Mouse (Mus musculus): Measurements from ENCODE around the gene Thrb. TPM values are rescaled to one million over a fixed set of nuclear protein-coding genes. Genes with fewer than 3 reads are reported as not detected.
A peak's percentile ranks its signal among the peaks of the same experiment; 100 is the strongest.

Thrb gene
- polyA plus RNA-seq, 1 experiment from 2014 or later: 1.3 TPM

GRCm38 (mm10) chr14:17900414-17900795 lies 240.3 kb downstream of the Thrb start:
- no peak overlapping the region for H3K4me3 ChIP-seq
- H3K4me2 ChIP-seq (replicated peaks): no peak overlapping the region
- no peaks in the 10 kb centered on the region for H3K9me3 ChIP-seq
- ATAC-seq (ENCODE audit: low FRiP score, low read depth): 0 out of 2 replicates have a peak, but pooled peaks have one; percentile 45
- no peaks in the 10 kb centered on the region for H3K36me3 ChIP-seq
- WGBS: 52% methylated on average over 3 of the region's 3 CpGs
- H3K27me3 ChIP-seq: no peaks in the 10 kb centered on the region
- no peaks in the 10 kb centered on the region for H3K4me1 ChIP-seq
- H3K27ac ChIP-seq (replicated peaks): no peak overlapping the region
- no peak overlapping the region for H3K9ac ChIP-seq (replicated peaks)

GRCm38 (mm10) chr14:17902426-17902825 lies 242.4 kb downstream of the Thrb start:
- no peak overlapping the region for H3K27ac ChIP-seq (replicated peaks)
- H3K9ac ChIP-seq (replicated peaks): no peak overlapping the region
- no peaks in the 10 kb centered on the region for H3K4me1 ChIP-seq
- no peaks in the 10 kb centered on the region for H3K27me3 ChIP-seq
- WGBS: 75% methylated on average over 2 of the region's 2 CpGs
- no peak overlapping the region for H3K4me2 ChIP-seq (replicated peaks)
- H3K36me3 ChIP-seq: no peaks in the 10 kb centered on the region
- H3K4me3 ChIP-seq: no peak overlapping the region
- no peak for ATAC-seq (ENCODE audit: low FRiP score, low read depth)
- no peaks in the 10 kb centered on the region for H3K9me3 ChIP-seq

- H3K27me3 ChIP-seq: no peaks in the 10 kb centered on the region
- H3K4me2 ChIP-seq (replicated peaks): no peak overlapping the region
- H3K4me1 ChIP-seq: no peaks in the 10 kb centered on the region
- ATAC-seq (ENCODE audit: low FRiP score, low read depth): no peak
- 84% methylated on average over 2 of the region's 2 CpGs for WGBS
- no peak overlapping the region for H3K9ac ChIP-seq (replicated peaks)
- H3K4me3 ChIP-seq: no peak overlapping the region
- H3K36me3 ChIP-seq: no peaks in the 10 kb centered on the region
- H3K9me3 ChIP-seq: no peaks in the 10 kb centered on the region
- no peak overlapping the region for H3K27ac ChIP-seq (replicated peaks)
These were observed 243.1 kb downstream of the Thrb start for GRCm38 (mm10) chr14:17903121-17903520.

GRCm38 (mm10) chr14:17904554-17904953 lies 244.5 kb downstream of the Thrb start:
- no peaks in the 10 kb centered on the region for H3K4me1 ChIP-seq
- H3K4me3 ChIP-seq: no peak overlapping the region
- H3K27me3 ChIP-seq: no peaks in the 10 kb centered on the region
- H3K27ac ChIP-seq (replicated peaks): no peak overlapping the region
- no peak for ATAC-seq (ENCODE audit: low FRiP score, low read depth)
- WGBS: 56% methylated on average over 1 of the region's 1 CpGs
- no peaks in the 10 kb centered on the region for H3K36me3 ChIP-seq
- no peak overlapping the region for H3K9ac ChIP-seq (replicated peaks)
- no peaks in the 10 kb centered on the region for H3K9me3 ChIP-seq
- H3K4me2 ChIP-seq (replicated peaks): no peak overlapping the region

GRCm38 (mm10) chr14:17905627-17906026 lies 245.6 kb downstream of the Thrb start:
- H3K4me2 ChIP-seq (replicated peaks): no peak overlapping the region
- no peak overlapping the region for H3K9ac ChIP-seq (replicated peaks)
- H3K27ac ChIP-seq (replicated peaks): no peak overlapping the region
- no peaks in the 10 kb centered on the region for H3K27me3 ChIP-seq
- no peaks in the 10 kb centered on the region for H3K4me1 ChIP-seq
- no peak for ATAC-seq (ENCODE audit: low FRiP score, low read depth)
- 81% methylated on average over 3 of the region's 3 CpGs for WGBS
- no peaks in the 10 kb centered on the region for H3K36me3 ChIP-seq
- H3K4me3 ChIP-seq: no peak overlapping the region
- no peaks in the 10 kb centered on the region for H3K9me3 ChIP-seq

- H3K4me3 ChIP-seq: no peak overlapping the region
- H3K9me3 ChIP-seq: no peaks in the 10 kb centered on the region
- H3K27me3 ChIP-seq: no peaks in the 10 kb centered on the region
- ATAC-seq (ENCODE audit: low FRiP score, low read depth): no peak
- H3K4me1 ChIP-seq: no peaks in the 10 kb centered on the region
- WGBS: 70% methylated on average over 4 of the region's 4 CpGs
- H3K36me3 ChIP-seq: no peaks in the 10 kb centered on the region
- H3K4me2 ChIP-seq (replicated peaks): no peak overlapping the region
- no peak overlapping the region for H3K27ac ChIP-seq (replicated peaks)
- H3K9ac ChIP-seq (replicated peaks): no peak overlapping the region
These were observed 246.9 kb downstream of the Thrb start for GRCm38 (mm10) chr14:17906931-17907330.

GRCm38 (mm10) chr14:17911157-17911556 lies 251.1 kb downstream of the Thrb start:
- Histone ChIP-seq H3K4me2 (replicated peaks) (no peak overlapping the region), H3K36me3 (no peaks in the 10 kb centered on the region), H3K27me3 (no peaks in the 10 kb centered on the region), H3K4me1 (no peaks in the 10 kb centered on the region), H3K4me3 (no peak overlapping the region), H3K9me3 (no peaks in the 10 kb centered on the region), H3K27ac (replicated peaks) (no peak overlapping the region), H3K9ac (replicated peaks) (no peak overlapping the region)
- no peak for ATAC-seq (ENCODE audit: low FRiP score, low read depth)
- WGBS: 92% methylated on average over 3 of the region's 3 CpGs

- ATAC-seq (ENCODE audit: low FRiP score, low read depth): no peak
- H3K4me3 ChIP-seq: no peak overlapping the region
- no peaks in the 10 kb centered on the region for H3K9me3 ChIP-seq
- H3K36me3 ChIP-seq: no peaks in the 10 kb centered on the region
- no peak overlapping the region for H3K4me2 ChIP-seq (replicated peaks)
- H3K4me1 ChIP-seq: 0 out of 2 replicates have a peak, but pooled peaks cover 3% of the 10 kb centered on the region
- H3K27me3 ChIP-seq: no peaks in the 10 kb centered on the region
- no peak overlapping the region for H3K27ac ChIP-seq (replicated peaks)
- 76% methylated on average over 6 of the region's 6 CpGs for WGBS
- no peak overlapping the region for H3K9ac ChIP-seq (replicated peaks)
These were observed 252.6 kb downstream of the Thrb start for GRCm38 (mm10) chr14:17912573-17913207.

- Histone ChIP-seq H3K9me3 (no peaks in the 10 kb centered on the region), H3K36me3 (no peaks in the 10 kb centered on the region), H3K4me3 (no peak overlapping the region), H3K27ac (replicated peaks) (no peak overlapping the region), H3K27me3 (no peaks in the 10 kb centered on the region), H3K4me1 (0 out of 2 replicates have a peak, but pooled peaks cover 3% of the 10 kb centered on the region), H3K9ac (replicated peaks) (no peak overlapping the region), H3K4me2 (replicated peaks) (no peak overlapping the region)
- WGBS: 76% methylated on average over 2 of the region's 2 CpGs
- ATAC-seq (ENCODE audit: low FRiP score, low read depth): no peak
These were observed 255.5 kb downstream of the Thrb start for GRCm38 (mm10) chr14:17915556-17915955.

GRCm38 (mm10) chr14:17916651-17917050 lies 256.6 kb downstream of the Thrb start:
- Histone ChIP-seq H3K4me2 (replicated peaks) (no peak overlapping the region), H3K9ac (replicated peaks) (no peak overlapping the region), H3K4me1 (0 out of 2 replicates have a peak, but pooled peaks cover 3% of the 10 kb centered on the region), H3K36me3 (no peaks in the 10 kb centered on the region), H3K27ac (replicated peaks) (no peak overlapping the region), H3K27me3 (no peaks in the 10 kb centered on the region), H3K4me3 (no peak overlapping the region), H3K9me3 (no peaks in the 10 kb centered on the region)
- no peak for ATAC-seq (ENCODE audit: low FRiP score, low read depth)
- 88% methylated on average over 2 of the region's 2 CpGs for WGBS

GRCm38 (mm10) chr14:17917124-17917763 lies 257.2 kb downstream of the Thrb start:
- peak; percentile 21 for ATAC-seq (ENCODE audit: low FRiP score, low read depth)
- Histone ChIP-seq H3K27ac (replicated peaks) (no peak overlapping the region), H3K9me3 (no peaks in the 10 kb centered on the region), H3K36me3 (no peaks in the 10 kb centered on the region), H3K4me3 (no peak overlapping the region), H3K27me3 (no peaks in the 10 kb centered on the region), H3K4me2 (replicated peaks) (no peak overlapping the region), H3K9ac (replicated peaks) (no peak overlapping the region), H3K4me1 (0 out of 2 replicates have a peak, but pooled peaks cover 3% of the 10 kb centered on the region)
- whole genome bisulfite sequencing: 70% methylated on average over 3 of the region's 3 CpGs

- Histone ChIP-seq H3K9me3 (no peaks in the 10 kb centered on the region), H3K4me2 (replicated peaks) (no peak overlapping the region), H3K27ac (replicated peaks) (no peak overlapping the region), H3K9ac (replicated peaks) (no peak overlapping the region), H3K4me3 (no peak overlapping the region), H3K36me3 (no peaks in the 10 kb centered on the region), H3K27me3 (no peaks in the 10 kb centered on the region), H3K4me1 (0 out of 2 replicates have a peak, but pooled peaks cover 3% of the 10 kb centered on the region)
- ATAC-seq (ENCODE audit: low FRiP score, low read depth): peak; percentile 72
- 29% methylated on average over 3 of the region's 3 CpGs for WGBS
These were observed 257.8 kb downstream of the Thrb start for GRCm38 (mm10) chr14:17917899-17918298.

Data from midbrain, embryonic 12.5 days (tissue).